8 mouse cellular contexts compared by ENCODE assay signal in genomic region chr11:87578249-87578962, GRCm38 (mm10). TPM values are rescaled to one million over a fixed set of nuclear protein-coding genes. Genes with fewer than 3 reads are reported as not detected.
DNase-seq lines count a peak whose midpoint lies in the region; ATAC-seq and TF ChIP-seq lines count a peak whose summit lies in the region.

No protein-coding gene starts in this region.

- H3K4me3 ChIP-seq in ES-Bruce4 (ENCODE audit: low read depth, low read length): peak overlapping the region; percentile 65
- H3K4me3 ChIP-seq in forebrain, embryonic 13.5 days: peak overlapping the region; percentile 51
- peak overlapping the region; percentile 79 for H3K4me3 ChIP-seq in lung, adult 2 months (replicated peaks; ENCODE audit: extremely low read depth, low read depth, low read length)
- peak overlapping the region; percentile 66 for H3K4me3 ChIP-seq in neural tube, embryonic 15.5 days (replicated peaks)

- peak; percentile 89 for DNase-seq in cerebellum, adult 11-12 months
- peak; percentile 75 to 78 for DNase-seq in heart, postnatal 10 days
- peak; percentile 78 to 89 for DNase-seq in kidney, postnatal 36 days
- peak; percentile 74 for DNase-seq in lung, adult 2 months
- DNase-seq in testis, postnatal 14 days (ENCODE audit: low spot score): peak; percentile 49

- intact Hi-C loops in heart, postnatal 10 days (cut with DNase I): no loop called here

- peaks cover 6% of the 10 kb centered on the region for H3K4me1 ChIP-seq in ES-Bruce4 (ENCODE audit: control insufficient read depth, insufficient read depth, low read length)
- peaks cover 15% of the 10 kb centered on the region for H3K4me1 ChIP-seq in forebrain, embryonic 13.5 days
- H3K4me1 ChIP-seq in lung, adult 2 months (ENCODE audit: control insufficient read depth, insufficient read depth, low read length): peaks cover 6% of the 10 kb centered on the region; the same call in 1 of the 2 replicates
- H3K4me1 ChIP-seq in neural tube, embryonic 15.5 days: peaks cover 23% of the 10 kb centered on the region

- H3K4me2 ChIP-seq in forebrain, embryonic 13.5 days: peak overlapping the region; percentile 83
- peak overlapping the region; percentile 95 for H3K4me2 ChIP-seq in neural tube, embryonic 15.5 days

- WGBS in forebrain, embryonic 13.5 days: under 1% methylated on average over 40 of the region's 40 CpGs
- WGBS in lung, adult 2 months: 1% methylated on average over 40 of the region's 40 CpGs
- under 1% methylated on average over 40 of the region's 40 CpGs for WGBS in neural tube, embryonic 15.5 days

- TF ChIP-seq CTCF in ES-Bruce4 (IDR thresholded peaks at IDR 0.05; ENCODE audit: low read depth, low read length): no peak
- no peak for TF ChIP-seq CTCF in lung, adult 2 months (IDR thresholded peaks at IDR 0.05; ENCODE audit: insufficient read depth, low read length)

- no peaks in the 10 kb centered on the region for H3K9me3 ChIP-seq in ES-Bruce4 (replicated peaks; ENCODE audit: control insufficient read depth, insufficient read depth, low read length, poor library complexity, severe bottlenecking)
- H3K9me3 ChIP-seq in forebrain, embryonic 13.5 days (replicated peaks): no peaks in the 10 kb centered on the region
- H3K9me3 ChIP-seq in neural tube, embryonic 15.5 days (replicated peaks): no peaks in the 10 kb centered on the region

- H3K27me3 ChIP-seq in ES-Bruce4 (ENCODE audit: control insufficient read depth, insufficient read depth, low read length, poor library complexity, severe bottlenecking): no peaks in the 10 kb centered on the region
- H3K27me3 ChIP-seq in forebrain, embryonic 13.5 days: peaks cover 11% of the 10 kb centered on the region; the same call in 1 of the 2 replicates
- no peaks in the 10 kb centered on the region for H3K27me3 ChIP-seq in neural tube, embryonic 15.5 days (replicated peaks)

- no peaks in the 10 kb centered on the region for H3K36me3 ChIP-seq in ES-Bruce4 (ENCODE audit: control insufficient read depth, insufficient read depth, low read length, poor library complexity, severe bottlenecking)
- no peaks in the 10 kb centered on the region for H3K36me3 ChIP-seq in forebrain, embryonic 13.5 days (ENCODE audit: poor library complexity, severe bottlenecking)
- H3K36me3 ChIP-seq in neural tube, embryonic 15.5 days: no peaks in the 10 kb centered on the region

- peak; percentile 66 for ATAC-seq in forebrain, embryonic 13.5 days
- ATAC-seq in neural tube, embryonic 15.5 days (ENCODE audit: low FRiP score): peak; percentile 87

- H3K27ac ChIP-seq in ES-Bruce4 (ENCODE audit: insufficient read depth, low read length): no peak overlapping the region
- H3K27ac ChIP-seq in forebrain, embryonic 13.5 days: no peak overlapping the region; the same call in 1 of the 2 replicates
- H3K27ac ChIP-seq in neural tube, embryonic 15.5 days (replicated peaks): peak overlapping the region; percentile 78

- H3K9ac ChIP-seq in ES-Bruce4 (ENCODE audit: low read depth, poor library complexity, severe bottlenecking): peak overlapping the region; percentile 20; the same call in 1 of the 2 replicates
- H3K9ac ChIP-seq in forebrain, embryonic 13.5 days: peak overlapping the region; percentile 70
- peak overlapping the region; percentile 74 for H3K9ac ChIP-seq in neural tube, embryonic 15.5 days (replicated peaks)

- no peak for TF ChIP-seq EP300 in ES-Bruce4 (IDR thresholded peaks at IDR 0.05; ENCODE audit: insufficient read depth, low read depth, low read length)

- TF ChIP-seq POLR2A in ES-Bruce4 (IDR thresholded peaks at IDR 0.05; ENCODE audit: insufficient read depth, low read length): no peak
- TF ChIP-seq POLR2A in lung, adult 2 months (IDR thresholded peaks at IDR 0.05; ENCODE audit: borderline replicate concordance, extremely low read depth, low read depth, low read length): peak; percentile 68; the same call in 1 of the 2 replicates

RNA-seq across cellular contexts. Expression of gene Sept4, which starts 9.7 kb away (rescaled TPM):
- 68.5 and 78.6 TPM in 2 replicates for polyA plus RNA-seq in ES-Bruce4 (2011; ENCODE audit: insufficient read depth, insufficient read length, low read depth, missing spikeins)
- polyA plus RNA-seq in forebrain, embryonic 13.5 days (2015; fragmentation: Nextera tagmentation; extraction: Ambion mirVana): 12.0 and 13.4 TPM in 2 replicates
- 10 to 100 TPM; 89.3 to 99.0 TPM for total RNA-seq in heart, postnatal 10 days (2021)
- 149 and 238 TPM in 2 replicates for polyA plus RNA-seq in lung, adult 2 months (2012; rRNA removed)
- 34.6 and 38.3 TPM in 2 replicates for polyA plus RNA-seq in neural tube, embryonic 15.5 days (2015; fragmentation: Nextera tagmentation; extraction: Ambion mirVana)

RNA-seq across cellular contexts. Expression of gene Gm11492, which starts 12.0 kb away (rescaled TPM):
- polyA plus RNA-seq in ES-Bruce4 (2011; ENCODE audit: insufficient read depth, insufficient read length, low read depth, missing spikeins): 0.46 TPM in 1 of 2 replicates, not detected in the other
- not detected in 2 replicates for polyA plus RNA-seq in forebrain, embryonic 13.5 days (2015; fragmentation: Nextera tagmentation; extraction: Ambion mirVana)
- not detected for total RNA-seq in heart, postnatal 10 days (2021)
- polyA plus RNA-seq in lung, adult 2 months (2012; rRNA removed): not detected in 2 replicates
- not detected in 2 replicates for polyA plus RNA-seq in neural tube, embryonic 15.5 days (2015; fragmentation: Nextera tagmentation; extraction: Ambion mirVana)

RNA-seq across cellular contexts. Expression of gene Mtmr4, which starts 13.6 kb away (rescaled TPM):
- 47.7 and 50.4 TPM in 2 replicates for polyA plus RNA-seq in ES-Bruce4 (2011; ENCODE audit: insufficient read depth, insufficient read length, low read depth, missing spikeins)
- 49.2 and 54.6 TPM in 2 replicates for polyA plus RNA-seq in forebrain, embryonic 13.5 days (2015; fragmentation: Nextera tagmentation; extraction: Ambion mirVana)
- total RNA-seq in heart, postnatal 10 days (2021): 10 to 100 TPM; 14.5 to 15.1 TPM
- polyA plus RNA-seq in lung, adult 2 months (2012; rRNA removed): 21.0 and 22.1 TPM in 2 replicates
- polyA plus RNA-seq in neural tube, embryonic 15.5 days (2015; fragmentation: Nextera tagmentation; extraction: Ambion mirVana): 41.0 and 42.8 TPM in 2 replicates

RNA-seq across cellular contexts. Expression of gene Hsf5, which starts 38.6 kb away (rescaled TPM):
- 1.5 and 1.6 TPM in 2 replicates for polyA plus RNA-seq in ES-Bruce4 (2011; ENCODE audit: insufficient read depth, insufficient read length, low read depth, missing spikeins)
- 0.27 and 0.53 TPM in 2 replicates for polyA plus RNA-seq in forebrain, embryonic 13.5 days (2015; fragmentation: Nextera tagmentation; extraction: Ambion mirVana)
- total RNA-seq in heart, postnatal 10 days (2021): under 1 TPM; 0.05 to 0.14 TPM
- polyA plus RNA-seq in lung, adult 2 months (2012; rRNA removed): 0.02 TPM in 1 of 2 replicates, not detected in the other
- polyA plus RNA-seq in neural tube, embryonic 15.5 days (2015; fragmentation: Nextera tagmentation; extraction: Ambion mirVana): 0.38 and 0.49 TPM in 2 replicates

Comparison
In these comparisons a context has a peak if more than half of its experiments do, and no peak if none do; other contexts are left out.
1. H3K9ac ChIP-seq: peak in every context shown above with its lines; median percentile 74 in neural tube, embryonic 15.5 days; 70 in forebrain, embryonic 13.5 days; 20 in ES-Bruce4.